9 mouse cellular contexts compared by ENCODE assay signal in the genomic region with DNA sequence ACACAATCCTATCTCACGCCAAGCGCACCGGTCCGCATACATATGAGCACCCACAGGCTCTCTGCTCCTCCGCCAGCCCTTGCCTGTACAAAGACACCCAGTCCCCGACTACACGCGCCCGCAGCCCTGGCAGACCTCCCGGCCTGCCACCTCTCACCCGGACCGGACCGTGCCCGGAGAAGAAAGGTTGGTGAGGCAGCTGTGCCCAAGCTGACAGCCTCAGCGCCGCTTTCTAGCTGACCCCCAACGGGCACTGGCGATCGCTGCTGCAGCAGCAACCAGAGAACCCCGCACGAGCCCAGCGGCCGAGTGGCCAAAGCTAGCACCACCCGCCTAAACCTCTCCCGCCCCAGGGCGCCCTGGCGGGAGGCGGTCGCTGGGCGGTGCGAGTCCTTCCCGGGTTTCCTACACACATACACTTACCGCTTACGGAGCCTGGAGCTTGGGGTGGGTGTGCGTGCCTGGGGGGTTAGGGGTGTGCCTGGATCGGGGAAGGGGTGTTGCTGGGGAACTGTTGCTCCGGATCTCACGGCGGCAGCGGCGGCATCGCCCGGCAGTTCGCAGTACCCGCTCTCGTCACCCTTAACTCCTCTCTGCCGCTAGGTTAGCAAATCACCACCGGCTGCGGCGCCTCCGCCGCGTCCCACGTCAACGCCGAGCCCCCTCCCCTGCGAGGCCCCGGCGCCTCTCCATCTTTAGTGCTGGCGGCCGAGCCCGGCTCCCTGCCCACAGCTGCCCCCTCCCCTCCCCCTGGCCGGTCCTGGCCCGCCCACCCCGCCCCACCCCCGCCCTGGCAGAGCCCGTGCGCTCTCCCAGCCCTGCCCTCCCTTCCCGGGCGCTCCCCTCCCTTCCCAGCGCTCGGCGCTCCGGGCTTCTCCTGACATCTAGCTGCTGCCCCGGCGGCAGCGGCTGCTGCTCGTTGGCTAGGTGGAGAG. TPM values are rescaled to one million over a fixed set of nuclear protein-coding genes. Genes with fewer than 3 reads are reported as not detected.
A peak's percentile ranks its signal among the peaks of the same experiment; 100 is the strongest.
DNase-seq lines count a peak whose midpoint lies in the region; ATAC-seq and TF ChIP-seq lines count a peak whose summit lies in the region.
"Had no signal": no experiment of that assay in that cellular context is flagged by ENCODE, and none has a peak within 500 bp of the region (broad histone marks: within the 10 kb centered on the region; RNA-seq: fewer than 3 reads in every experiment).

A gene (minus strand): TSS at position 592 of the 935 bp plus-strand sequence.

- no peaks in the 10 kb centered on the region for H3K4me1 ChIP-seq in embryonic fibroblast, embryonic 13.5 days (ENCODE audit: control insufficient read depth, insufficient read depth, low read length)
- H3K4me1 ChIP-seq in heart, embryonic 10.5 days, result peaks cover 34% of the 10 kb centered on the region
- peaks cover 33% of the 10 kb centered on the region for H3K4me1 ChIP-seq in kidney, embryonic 15.5 days
- peaks cover 14% of the 10 kb centered on the region for H3K4me1 ChIP-seq in midbrain, embryonic 16.5 days (ENCODE audit: control insufficient read depth, insufficient read depth, low read length)
- peaks cover 26% of the 10 kb centered on the region for H3K4me1 ChIP-seq in stomach, embryonic 15.5 days

- no peak for TF ChIP-seq POLR2A in embryonic fibroblast, embryonic 13.5 days (IDR thresholded peaks at IDR 0.05; ENCODE audit: low read depth, low read length)

- H3K27me3 ChIP-seq in heart, embryonic 10.5 days (ENCODE audit: insufficient read depth, poor library complexity, severe bottlenecking), result peaks cover 100% of the 10 kb centered on the region
- peaks cover 94% of the 10 kb centered on the region for H3K27me3 ChIP-seq in kidney, embryonic 15.5 days
- H3K27me3 ChIP-seq in midbrain, embryonic 16.5 days (ENCODE audit: control insufficient read depth, insufficient read depth, low read depth, low read length), result no peaks in the 10 kb centered on the region; the same call in 1 of the 2 replicates
- H3K27me3 ChIP-seq in stomach, embryonic 15.5 days (replicated peaks), result peaks cover 67% of the 10 kb centered on the region

- no peak within 1 kb of the TSS for H3K27ac ChIP-seq in embryonic fibroblast, embryonic 13.5 days (ENCODE audit: insufficient read depth, low read length)
- peak within 1 kb of the TSS; percentile 80 for H3K27ac ChIP-seq in heart, embryonic 10.5 days
- H3K27ac ChIP-seq in kidney, embryonic 15.5 days, result peak within 1 kb of the TSS; percentile 18; the same call in 1 of the 2 replicates
- peak within 1 kb of the TSS; percentile 65 for H3K27ac ChIP-seq in midbrain, embryonic 16.5 days (ENCODE audit: low read length)
- H3K27ac ChIP-seq in stomach, embryonic 15.5 days, result peak within 1 kb of the TSS; percentile 51

- H3K9me3 ChIP-seq in heart, embryonic 10.5 days, result no peaks in the 10 kb centered on the region
- H3K9me3 ChIP-seq in kidney, embryonic 15.5 days (replicated peaks), result no peaks in the 10 kb centered on the region
- H3K9me3 ChIP-seq in midbrain, embryonic 16.5 days (replicated peaks; ENCODE audit: control insufficient read depth, low read length, poor library complexity, severe bottlenecking), result no peaks in the 10 kb centered on the region
- no peaks in the 10 kb centered on the region for H3K9me3 ChIP-seq in stomach, embryonic 15.5 days

- WGBS in heart, embryonic 10.5 days, result under 1% methylated on average over 77 of the region's 78 CpGs
- WGBS in kidney, embryonic 15.5 days, result under 1% methylated on average over 60 of the region's 78 CpGs
- WGBS in midbrain, embryonic 16.5 days, result under 1% methylated on average over 68 of the region's 78 CpGs
- 0% methylated on average over 64 of the region's 78 CpGs for WGBS in stomach, embryonic 15.5 days

- peaks cover 3% of the 10 kb centered on the region; the same call in 1 of the 2 replicates for H3K36me3 ChIP-seq in heart, embryonic 10.5 days
- no peaks in the 10 kb centered on the region for H3K36me3 ChIP-seq in kidney, embryonic 15.5 days
- H3K36me3 ChIP-seq in midbrain, embryonic 16.5 days (ENCODE audit: control insufficient read depth, insufficient read depth, low read length), result no peaks in the 10 kb centered on the region
- H3K36me3 ChIP-seq in stomach, embryonic 15.5 days, result no peaks in the 10 kb centered on the region

- H3K4me3 ChIP-seq in embryonic fibroblast, embryonic 13.5 days (ENCODE audit: insufficient read depth, low read length), result peak within 1 kb of the TSS; percentile 43
- peak within 1 kb of the TSS; percentile 69 for H3K4me3 ChIP-seq in heart, embryonic 10.5 days
- peak within 1 kb of the TSS; percentile 64 for H3K4me3 ChIP-seq in kidney, embryonic 15.5 days (replicated peaks)
- H3K4me3 ChIP-seq in midbrain, embryonic 16.5 days (ENCODE audit: low read depth, low read length), result peak within 1 kb of the TSS; percentile 64
- peak within 1 kb of the TSS; percentile 65 for H3K4me3 ChIP-seq in stomach, embryonic 15.5 days (replicated peaks)

- peak within 1 kb of the TSS; percentile 50 for H3K9ac ChIP-seq in kidney, embryonic 15.5 days
- H3K9ac ChIP-seq in midbrain, embryonic 16.5 days (ENCODE audit: low read depth, low read length), result peak within 1 kb of the TSS; percentile 73
- H3K9ac ChIP-seq in stomach, embryonic 15.5 days, result peak within 1 kb of the TSS; percentile 50

- peak; percentile 84 for ATAC-seq in kidney, embryonic 15.5 days (replicated peaks; ENCODE audit: low FRiP score)
- ATAC-seq in midbrain, embryonic 16.5 days, result peak; percentile 86
- peak; percentile 83 for ATAC-seq in stomach, embryonic 15.5 days (ENCODE audit: insufficient read depth, low FRiP score, low read depth)

- peak within 1 kb of the TSS; percentile 98 for H3K4me2 ChIP-seq in kidney, embryonic 15.5 days
- peak within 1 kb of the TSS; percentile 96 for H3K4me2 ChIP-seq in midbrain, embryonic 16.5 days (ENCODE audit: low read length)
- H3K4me2 ChIP-seq in stomach, embryonic 15.5 days, result peak within 1 kb of the TSS; percentile 98

- peak; percentile 19 to 30 for DNase-seq in spleen, adult 18-20 months
- no peak for DNase-seq in spleen, adult 12 weeks (ENCODE audit: low spot score)
- DNase-seq in heart, embryonic 10.5 days (ENCODE audit: low spot score), result peak; percentile 91
- peak; percentile 59 for DNase-seq in liver

- no peak for TF ChIP-seq CTCF in embryonic fibroblast, embryonic 13.5 days (IDR thresholded peaks at IDR 0.05; ENCODE audit: borderline replicate concordance, insufficient read depth, low read length)

RNA-seq across cellular contexts. Expression of the gene that starts here (rescaled TPM):
- not detected in 2 replicates for polyA plus RNA-seq in embryonic fibroblast, embryonic 13.5 days (2011; ENCODE audit: insufficient read length, low read depth, missing spikeins)
- 2.6 and 3.1 TPM in 2 replicates for polyA plus RNA-seq in heart, embryonic 10.5 days (2016; fragmentation: Nextera tagmentation; extraction: Ambion mirVana)
- 1.2 and 2.1 TPM in 2 replicates for polyA plus RNA-seq in kidney, embryonic 15.5 days (2015; fragmentation: Nextera tagmentation; extraction: Ambion mirVana)
- polyA plus RNA-seq in midbrain, embryonic 16.5 days (2015; fragmentation: Nextera tagmentation; extraction: Ambion mirVana), result 5.4 and 6.4 TPM in 2 replicates
- polyA plus RNA-seq in stomach, embryonic 15.5 days (2015; fragmentation: Nextera tagmentation; extraction: Ambion mirVana), result 3.9 and 4.5 TPM in 2 replicates
- polyA plus RNA-seq: C2C12 had no signal
